Mouse (Mus musculus) right cerebral cortex, adult 18-20 months (tissue): Measurements from ENCODE around the gene Tst.

Source experiments
- DNase-seq: peaks from one replicate; pipeline ENCODE4 v3.0.0; 2022; ENCODE audit warnings: mixed read lengths

The Tst gene

GRCm38 (mm10) chr15:78429871-78430622, 24.3 kb upstream of the Tst start:
- DNase-seq, result no peak

- DNase-seq, result no peak
Observed at GRCm38 (mm10) chr15:78429139-78429459, 23.4 kb upstream of the Tst start.

GRCm38 (mm10) chr15:78428391-78429138, 22.9 kb upstream of the Tst start, which contains the start of gene Kctd17:
Kctd17 (plus strand) TSS chr15:78428564.
- peak; percentile 91 for DNase-seq

- no peak for DNase-seq
Observed at GRCm38 (mm10) chr15:78425230-78425629, 19.5 kb upstream of the Tst start.

- DNase-seq, result no peak
Observed at GRCm38 (mm10) chr15:78424507-78424906, 18.8 kb upstream of the Tst start.

- peak; percentile 87 for DNase-seq
Observed at GRCm38 (mm10) chr15:78422046-78422956, 16.6 kb upstream of the Tst start.

- no peak for DNase-seq
Observed at GRCm38 (mm10) chr15:78420395-78420794, 14.7 kb upstream of the Tst start.

- no peak for DNase-seq
Observed at GRCm38 (mm10) chr15:78416937-78417336, 11.2 kb upstream of the Tst start.

GRCm38 (mm10) chr15:78414157-78414556, 8.4 kb upstream of the Tst start:
- no peak for DNase-seq

GRCm38 (mm10) chr15:78413719-78414117, 8.0 kb upstream of the Tst start:
- no peak for DNase-seq

- DNase-seq, result no peak
Observed at GRCm38 (mm10) chr15:78413083-78413718, 7.5 kb upstream of the Tst start.

GRCm38 (mm10) chr15:78409570-78410052, 3.9 kb upstream of the Tst start:
- no peak for DNase-seq

GRCm38 (mm10) chr15:78406293-78406934, 707 bp upstream of the Tst start, which contains the start of gene Mpst:
Mpst (plus strand) TSS chr15:78406416.
- peak; percentile 90 for DNase-seq

- no peak for DNase-seq
Observed at GRCm38 (mm10) chr15:78405098-78405497, 609 bp downstream of the Tst start.

- no peak for DNase-seq
Observed at GRCm38 (mm10) chr15:78403896-78404295, 1.8 kb downstream of the Tst start.

GRCm38 (mm10) chr15:78403301-78403741, 2.4 kb downstream of the Tst start:
- no peak for DNase-seq

GRCm38 (mm10) chr15:78402423-78402822, 3.3 kb downstream of the Tst start:
- no peak for DNase-seq

GRCm38 (mm10) chr15:78401921-78402320, 3.8 kb downstream of the Tst start:
- DNase-seq, result peak; percentile 40

- no peak for DNase-seq
Observed at GRCm38 (mm10) chr15:78401345-78401744, 4.4 kb downstream of the Tst start.

GRCm38 (mm10) chr15:78395478-78395962, 10.2 kb downstream of the Tst start, which contains the start of gene Tex33:
Tex33 (minus strand) TSS chr15:78395912.
- DNase-seq, result no peak

- DNase-seq, result no peak
Observed at GRCm38 (mm10) chr15:78390855-78391254, 14.9 kb downstream of the Tst start.

GRCm38 (mm10) chr15:78385564-78385963, 20.1 kb downstream of the Tst start:
- DNase-seq, result no peak
